Mouse (Mus musculus) brain, embryonic 14.5 days (tissue): ENCODE data around the gene Oxgr1.

Source experiments
- CTCF ChIP-seq: fragments of 200-500 bp; IDR thresholded peaks from 2 replicates; pipeline ENCODE4 v1.5.1; 2012; ENCODE audit warnings: inconsistent platforms, mild to moderate bottlenecking, moderate library complexity, borderline replicate concordance; ENCODE audit not compliant: insufficient read depth, insufficient read length; ENCODE audit errors: extremely low read depth
- POLR2A ChIP-seq: fragments of 200-500 bp; IDR thresholded peaks from 2 replicates; pipeline ENCODE4 v1.6.1; 2012; ENCODE audit warnings: mild to moderate bottlenecking, inconsistent platforms, borderline replicate concordance; ENCODE audit not compliant: poor library complexity, insufficient read depth, insufficient read length, severe bottlenecking; ENCODE audit errors: extremely low read depth

DNA sequence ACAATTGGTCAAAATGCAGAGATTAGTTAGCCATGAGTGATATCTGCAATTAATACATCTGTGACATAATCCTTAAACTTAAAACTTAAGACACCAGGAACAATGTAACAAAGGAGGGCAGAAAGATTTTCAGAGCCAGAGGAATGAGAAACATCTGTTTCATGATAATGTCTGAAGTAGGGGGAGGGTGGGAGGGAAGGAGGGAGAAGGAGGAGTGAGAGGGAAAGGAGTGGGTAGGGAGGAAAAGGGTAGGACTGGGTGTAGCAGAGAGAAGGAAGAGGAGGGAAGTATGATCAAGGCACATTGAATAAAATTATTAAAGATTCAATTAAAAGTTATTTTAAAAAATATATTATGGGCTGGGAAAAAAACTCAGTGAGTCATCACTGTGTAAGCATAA lies 32.0 kb upstream of the Oxgr1 start:
- TF ChIP-seq CTCF (no peak), POLR2A (no peak)
